Mouse (Mus musculus): ENCODE results near the gene Blnk. TPM values are rescaled to one million over a fixed set of nuclear protein-coding genes. Genes with fewer than 3 reads are reported as not detected.

The Blnk gene
- polyA plus RNA-seq, 1 experiment from 2014 or later, result 0.38 TPM

- no peaks in the 10 kb centered on the region for H3K36me3 ChIP-seq
- peak; percentile 70 for DNase-seq (ENCODE audit: low spot score)
- WGBS, result 65% methylated on average over 11 of the region's 11 CpGs
- no peaks in the 10 kb centered on the region for H3K9me3 ChIP-seq
- no peaks in the 10 kb centered on the region for H3K4me1 ChIP-seq
- H3K27me3 ChIP-seq (ENCODE audit: insufficient read depth, poor library complexity, severe bottlenecking), result no peaks in the 10 kb centered on the region
- H3K4me3 ChIP-seq, result no peak overlapping the region
- H3K27ac ChIP-seq, result no peak overlapping the region
These were observed 17.1 kb downstream of the Blnk start for GRCm38 (mm10) chr19:40976946-40977917.

GRCm38 (mm10) chr19:40971273-40971914 is 22.9 kb downstream of the Blnk start:
- Histone ChIP-seq H3K27me3 (ENCODE audit: insufficient read depth, poor library complexity, severe bottlenecking) (no peaks in the 10 kb centered on the region), H3K27ac (no peak overlapping the region), H3K36me3 (no peaks in the 10 kb centered on the region), H3K4me1 (no peaks in the 10 kb centered on the region), H3K9me3 (no peaks in the 10 kb centered on the region), H3K4me3 (no peak overlapping the region)
- WGBS, result 71% methylated on average over 5 of the region's 5 CpGs
- peak; percentile 35 for DNase-seq (ENCODE audit: low spot score)

- peak; percentile 58 for DNase-seq (ENCODE audit: low spot score)
- H3K4me3 ChIP-seq, result no peak overlapping the region
- H3K27ac ChIP-seq, result no peak overlapping the region
- H3K9me3 ChIP-seq, result no peaks in the 10 kb centered on the region
- 71% methylated on average over 7 of the region's 7 CpGs for WGBS
- H3K27me3 ChIP-seq (ENCODE audit: insufficient read depth, poor library complexity, severe bottlenecking), result no peaks in the 10 kb centered on the region
- no peaks in the 10 kb centered on the region for H3K4me1 ChIP-seq
- H3K36me3 ChIP-seq, result no peaks in the 10 kb centered on the region
These were observed 23.6 kb downstream of the Blnk start for GRCm38 (mm10) chr19:40970775-40971174.

- Histone ChIP-seq H3K36me3 (no peaks in the 10 kb centered on the region), H3K9me3 (no peaks in the 10 kb centered on the region), H3K27ac (no peak overlapping the region), H3K4me1 (no peaks in the 10 kb centered on the region), H3K27me3 (ENCODE audit: insufficient read depth, poor library complexity, severe bottlenecking) (0 out of 2 replicates have a peak, but pooled peaks cover 4% of the 10 kb centered on the region), H3K4me3 (no peak overlapping the region)
- no peak for DNase-seq (ENCODE audit: low spot score)
- 79% methylated on average over 4 of the region's 4 CpGs for WGBS
These were observed 24.0 kb downstream of the Blnk start for GRCm38 (mm10) chr19:40970301-40970700.

- 74% methylated on average over 6 of the region's 6 CpGs for WGBS
- Histone ChIP-seq H3K27ac (no peak overlapping the region), H3K4me3 (no peak overlapping the region), H3K9me3 (no peaks in the 10 kb centered on the region), H3K27me3 (ENCODE audit: insufficient read depth, poor library complexity, severe bottlenecking) (0 out of 2 replicates have a peak, but pooled peaks cover 7% of the 10 kb centered on the region), H3K4me1 (no peaks in the 10 kb centered on the region), H3K36me3 (no peaks in the 10 kb centered on the region)
- DNase-seq (ENCODE audit: low spot score), result no peak
These were observed 29.1 kb downstream of the Blnk start for GRCm38 (mm10) chr19:40964936-40965850.

- DNase-seq (ENCODE audit: low spot score), result no peak
- H3K36me3 ChIP-seq, result no peaks in the 10 kb centered on the region
These were observed 29.9 kb downstream of the Blnk start for GRCm38 (mm10) chr19:40964367-40964891.

GRCm38 (mm10) chr19:40962988-40963387 is 31.3 kb downstream of the Blnk start:
- Histone ChIP-seq H3K4me3 (no peak overlapping the region), H3K27ac (no peak overlapping the region), H3K36me3 (no peaks in the 10 kb centered on the region), H3K9me3 (no peaks in the 10 kb centered on the region), H3K27me3 (ENCODE audit: insufficient read depth, poor library complexity, severe bottlenecking) (peaks cover 11% of the 10 kb centered on the region; the same call in 1 of the 2 replicates), H3K4me1 (peaks cover 7% of the 10 kb centered on the region; the same call in 1 of the 2 replicates)
- DNase-seq (ENCODE audit: low spot score), result no peak
- 45% methylated on average over 12 of the region's 12 CpGs for WGBS

More at GRCm38 (mm10) chr19:40964367-40964891, 29.9 kb downstream of the Blnk start:
- Histone ChIP-seq H3K9me3 (no peaks in the 10 kb centered on the region), H3K27me3 (ENCODE audit: insufficient read depth, poor library complexity, severe bottlenecking) (peaks cover 10% of the 10 kb centered on the region; the same call in 1 of the 2 replicates), H3K27ac (no peak overlapping the region), H3K4me3 (no peak overlapping the region), H3K4me1 (0 out of 2 replicates have a peak, but pooled peaks cover 3% of the 10 kb centered on the region)
- 74% methylated on average over 3 of the region's 3 CpGs for WGBS

GRCm38 (mm10) chr19:40958981-40959380 is 35.4 kb downstream of the Blnk start:
- H3K4me3 ChIP-seq, result no peak overlapping the region
- DNase-seq (ENCODE audit: low spot score), result no peak
- 59% methylated on average over 1 of the region's 1 CpGs for WGBS
- H3K4me1 ChIP-seq, result peaks cover 7% of the 10 kb centered on the region; the same call in 1 of the 2 replicates
- H3K27me3 ChIP-seq (ENCODE audit: insufficient read depth, poor library complexity, severe bottlenecking), result peaks cover 4% of the 10 kb centered on the region; the same call in 1 of the 2 replicates
- H3K27ac ChIP-seq, result no peak overlapping the region
- no peaks in the 10 kb centered on the region for H3K9me3 ChIP-seq
- H3K36me3 ChIP-seq, result no peaks in the 10 kb centered on the region

GRCm38 (mm10) chr19:40946937-40947577 is 47.3 kb downstream of the Blnk start:
- WGBS, result 81% methylated on average over 4 of the region's 4 CpGs
- Histone ChIP-seq H3K27ac (no peak overlapping the region), H3K4me3 (no peak overlapping the region), H3K9me3 (no peaks in the 10 kb centered on the region), H3K4me1 (peaks cover 6% of the 10 kb centered on the region), H3K27me3 (ENCODE audit: insufficient read depth, poor library complexity, severe bottlenecking) (no peaks in the 10 kb centered on the region), H3K36me3 (no peaks in the 10 kb centered on the region)
- DNase-seq (ENCODE audit: low spot score), result no peak

GRCm38 (mm10) chr19:40943552-40943951 is 50.8 kb downstream of the Blnk start:
- Histone ChIP-seq H3K4me3 (no peak overlapping the region), H3K27me3 (ENCODE audit: insufficient read depth, poor library complexity, severe bottlenecking) (no peaks in the 10 kb centered on the region), H3K36me3 (no peaks in the 10 kb centered on the region), H3K9me3 (no peaks in the 10 kb centered on the region), H3K4me1 (peaks cover 20% of the 10 kb centered on the region), H3K27ac (no peak overlapping the region)
- WGBS, result 86% methylated on average over 7 of the region's 7 CpGs
- DNase-seq (ENCODE audit: low spot score), result no peak

GRCm38 (mm10) chr19:40936038-40936437 is 58.3 kb downstream of the Blnk start:
- no peaks in the 10 kb centered on the region for H3K9me3 ChIP-seq
- no peak for DNase-seq (ENCODE audit: low spot score)
- WGBS, result 43% methylated on average over 5 of the region's 5 CpGs

GRCm38 (mm10) chr19:40935376-40935775 is 59.0 kb downstream of the Blnk start:
- DNase-seq (ENCODE audit: low spot score), result no peak

More at GRCm38 (mm10) chr19:40936038-40936437, 58.3 kb downstream of the Blnk start:
- peaks cover 4% of the 10 kb centered on the region for H3K4me1 ChIP-seq
- no peak overlapping the region for H3K27ac ChIP-seq
- no peaks in the 10 kb centered on the region for H3K27me3 ChIP-seq (ENCODE audit: insufficient read depth, poor library complexity, severe bottlenecking)
- no peaks in the 10 kb centered on the region for H3K36me3 ChIP-seq
- H3K4me3 ChIP-seq, result no peak overlapping the region

More at GRCm38 (mm10) chr19:40935376-40935775, 59.0 kb downstream of the Blnk start:
- H3K27me3 ChIP-seq (ENCODE audit: insufficient read depth, poor library complexity, severe bottlenecking), result no peaks in the 10 kb centered on the region
- no peak overlapping the region for H3K4me3 ChIP-seq
- no peak overlapping the region for H3K27ac ChIP-seq
- no peaks in the 10 kb centered on the region for H3K4me1 ChIP-seq
- H3K9me3 ChIP-seq, result no peaks in the 10 kb centered on the region
- H3K36me3 ChIP-seq, result no peaks in the 10 kb centered on the region
- 40% methylated on average over 8 of the region's 8 CpGs for WGBS
